Mouse (Mus musculus) embryonic facial prominence, embryonic 15.5 days (tissue): ENCODE results near the gene Serpinf2. TPM values are rescaled to one million over a fixed set of nuclear protein-coding genes. Genes with fewer than 3 reads are reported as not detected.
A peak's percentile ranks its signal among the peaks of the same experiment; 100 is the strongest.

Source experiments
- ATAC-seq: fragments of 200-750 bp; cut with Nextera tagmentation; 2 replicates; pipeline ENCODE4 v1.8.0; 2017; ENCODE audit warnings: low read depth, moderate TSS enrichment; ENCODE audit not compliant: insufficient number of reproducible peaks, low FRiP score, low TSS enrichment
- H3K27ac ChIP-seq: fragments of 300-500 bp; sonication (generic); replicated peaks from 2 replicates; pipeline ENCODE4 v1.5.1; 2015; ENCODE audit warnings: mild to moderate bottlenecking, inconsistent platforms
- H3K27me3 ChIP-seq: fragments of 300-500 bp; sonication (generic); 2 replicates; pipeline ENCODE4 v1.6.1; 2015; ENCODE audit warnings: inconsistent platforms
- H3K36me3 ChIP-seq: fragments of 300-500 bp; sonication (generic); 2 replicates; pipeline ENCODE4 v1.6.1; 2015; ENCODE audit warnings: mild to moderate bottlenecking, inconsistent platforms
- H3K4me1 ChIP-seq: fragments of 300-500 bp; sonication (generic); 2 replicates; pipeline ENCODE4 v1.6.1; 2015; ENCODE audit warnings: inconsistent platforms
- H3K4me2 ChIP-seq: fragments of 300-500 bp; sonication (generic); replicated peaks from 2 replicates; pipeline ENCODE4 v1.6.1; 2015; ENCODE audit warnings: mild to moderate bottlenecking, inconsistent platforms
- H3K4me3 ChIP-seq: fragments of 300-500 bp; sonication (generic); replicated peaks from 2 replicates; pipeline ENCODE4 v1.5.1; 2015; ENCODE audit warnings: mild to moderate bottlenecking, inconsistent platforms
- H3K9ac ChIP-seq: fragments of 300-500 bp; sonication (generic); 2 replicates; pipeline ENCODE4 v1.6.1; 2015; ENCODE audit warnings: inconsistent platforms
- H3K9me3 ChIP-seq: fragments of 300-500 bp; sonication (generic); replicated peaks from 2 replicates; pipeline ENCODE4 v1.6.1; 2016; ENCODE audit warnings: inconsistent platforms
- WGBS: fragments of 180-500 bp; shearing (Covaris S2); methylation state at CpG from one replicate; pipeline ENCODE4 v1.1.7; 2015; 5-methylcytosine and 5-hydroxymethylcytosine counted together
- polyA plus RNA-seq: library from polyadenylated mRNA; unstranded; fragments of >200 nt; fragmentation: Nextera tagmentation; extraction: Ambion mirVana; gene quantifications from 2 replicates; pipeline ENCODE4 v1.2.1, GENCODE M21; 2015

The Serpinf2 gene
- polyA plus RNA-seq, 1 experiment from 2014 or later, result 0.09 TPM

GRCm38 (mm10) chr11:75466731-75467505 is 27.5 kb upstream of the Serpinf2 start:
- Histone ChIP-seq H3K4me1 (peaks cover 33% of the 10 kb centered on the region), H3K36me3 (peaks cover 20% of the 10 kb centered on the region), H3K27ac (no peak overlapping the region), H3K9me3 (no peaks in the 10 kb centered on the region), H3K27me3 (no peaks in the 10 kb centered on the region), H3K9ac (no peak overlapping the region), H3K4me3 (no peak overlapping the region), H3K4me2 (no peak overlapping the region)
- 96% methylated on average over 4 of the region's 4 CpGs for WGBS
- no peak for ATAC-seq

GRCm38 (mm10) chr11:75465051-75465450 is 25.7 kb upstream of the Serpinf2 start:
- H3K9ac ChIP-seq, result no peak overlapping the region
- no peak overlapping the region for H3K4me2 ChIP-seq
- no peak for ATAC-seq
- H3K9me3 ChIP-seq, result no peaks in the 10 kb centered on the region
- H3K27me3 ChIP-seq, result no peaks in the 10 kb centered on the region
- H3K4me1 ChIP-seq, result peaks cover 39% of the 10 kb centered on the region
- WGBS, result 79% methylated on average over 6 of the region's 6 CpGs
- H3K36me3 ChIP-seq, result peaks cover 20% of the 10 kb centered on the region
- H3K4me3 ChIP-seq, result no peak overlapping the region
- no peak overlapping the region for H3K27ac ChIP-seq

GRCm38 (mm10) chr11:75464417-75464816 is 25.0 kb upstream of the Serpinf2 start:
- 87% methylated on average over 6 of the region's 6 CpGs for WGBS
- no peaks in the 10 kb centered on the region for H3K27me3 ChIP-seq
- H3K4me2 ChIP-seq, result no peak overlapping the region
- no peak for ATAC-seq
- H3K4me1 ChIP-seq, result peaks cover 45% of the 10 kb centered on the region
- no peaks in the 10 kb centered on the region for H3K9me3 ChIP-seq
- peaks cover 20% of the 10 kb centered on the region for H3K36me3 ChIP-seq
- no peak overlapping the region for H3K4me3 ChIP-seq
- H3K9ac ChIP-seq, result no peak overlapping the region
- H3K27ac ChIP-seq, result no peak overlapping the region

- 53% methylated on average over 4 of the region's 4 CpGs for WGBS
- no peak for ATAC-seq
- Histone ChIP-seq H3K4me3 (0 out of 2 replicates have a peak overlapping the region, but pooled peaks have one; percentile 81), H3K4me1 (peaks cover 47% of the 10 kb centered on the region), H3K27me3 (no peaks in the 10 kb centered on the region), H3K27ac (peak overlapping the region; percentile 85), H3K9me3 (no peaks in the 10 kb centered on the region), H3K4me2 (peak overlapping the region; percentile 91; the same call in 1 of the 2 replicates), H3K9ac (no peak overlapping the region), H3K36me3 (peaks cover 20% of the 10 kb centered on the region)
Measured at GRCm38 (mm10) chr11:75463624-75464023, 24.2 kb upstream of the Serpinf2 start.

GRCm38 (mm10) chr11:75462865-75463336 is 23.5 kb upstream of the Serpinf2 start:
- H3K36me3 ChIP-seq, result peaks cover 20% of the 10 kb centered on the region
- H3K9ac ChIP-seq, result no peak overlapping the region
- peak; percentile 18; the same call in 1 of the 2 replicates for ATAC-seq
- H3K27ac ChIP-seq, result peak overlapping the region; percentile 85
- no peaks in the 10 kb centered on the region for H3K27me3 ChIP-seq
- H3K4me2 ChIP-seq, result peak overlapping the region; percentile 91
- peak overlapping the region; percentile 81 for H3K4me3 ChIP-seq
- peaks cover 41% of the 10 kb centered on the region for H3K4me1 ChIP-seq
- 2% methylated on average over 9 of the region's 9 CpGs for WGBS
- no peaks in the 10 kb centered on the region for H3K9me3 ChIP-seq

GRCm38 (mm10) chr11:75462253-75462783 is 22.9 kb upstream of the Serpinf2 start:
- peak overlapping the region; percentile 81 for H3K4me3 ChIP-seq
- WGBS, result 2% methylated on average over 15 of the region's 16 CpGs
- H3K27ac ChIP-seq, result peak overlapping the region; percentile 85
- no peaks in the 10 kb centered on the region for H3K27me3 ChIP-seq
- H3K9me3 ChIP-seq, result no peaks in the 10 kb centered on the region
- H3K36me3 ChIP-seq, result peaks cover 20% of the 10 kb centered on the region
- H3K4me2 ChIP-seq, result peak overlapping the region; percentile 91
- no peak; the same call in 1 of the 2 replicates for ATAC-seq
- peak overlapping the region; percentile 58 for H3K9ac ChIP-seq
- H3K4me1 ChIP-seq, result peaks cover 35% of the 10 kb centered on the region

GRCm38 (mm10) chr11:75461743-75462252 is 22.4 kb upstream of the Serpinf2 start:
- under 1% methylated on average over 28 of the region's 30 CpGs for WGBS
- no peaks in the 10 kb centered on the region for H3K9me3 ChIP-seq
- peaks cover 35% of the 10 kb centered on the region for H3K4me1 ChIP-seq
- peak overlapping the region; percentile 91 for H3K4me2 ChIP-seq
- H3K27ac ChIP-seq, result peak overlapping the region; percentile 85
- peak overlapping the region; percentile 81 for H3K4me3 ChIP-seq
- H3K36me3 ChIP-seq, result peaks cover 20% of the 10 kb centered on the region
- no peaks in the 10 kb centered on the region for H3K27me3 ChIP-seq
- peak overlapping the region; percentile 58 for H3K9ac ChIP-seq
- ATAC-seq, result peak; percentile 3; the same call in 1 of the 2 replicates

GRCm38 (mm10) chr11:75460844-75461742 is 21.7 kb upstream of the Serpinf2 start, which contains the start of gene Tlcd2:
Gene Tlcd2, plus strand, starts transcription at chr11:75461715.
- H3K9ac ChIP-seq, result peak within 1 kb of the TSS; percentile 58
- WGBS, result under 1% methylated on average over 46 of the region's 46 CpGs
- H3K9me3 ChIP-seq, result no peaks in the 10 kb centered on the region
- H3K4me3 ChIP-seq, result peak within 1 kb of the TSS; percentile 81
- no peaks in the 10 kb centered on the region for H3K27me3 ChIP-seq
- peak within 1 kb of the TSS; percentile 91 for H3K4me2 ChIP-seq
- ATAC-seq, result peak; percentile 94
- peak within 1 kb of the TSS; percentile 97 for H3K27ac ChIP-seq
- H3K4me1 ChIP-seq, result peaks cover 35% of the 10 kb centered on the region
- H3K36me3 ChIP-seq, result peaks cover 17% of the 10 kb centered on the region

GRCm38 (mm10) chr11:75460103-75460843 is 20.9 kb upstream of the Serpinf2 start:
- peak overlapping the region; percentile 91 for H3K4me2 ChIP-seq
- peak; percentile 34; the same call in 1 of the 2 replicates for ATAC-seq
- peak overlapping the region; percentile 81 for H3K4me3 ChIP-seq

GRCm38 (mm10) chr11:75459751-75460102 is 20.3 kb upstream of the Serpinf2 start:
- no peak for ATAC-seq
- Histone ChIP-seq H3K4me3 (peak overlapping the region; percentile 81; the same call in 1 of the 2 replicates), H3K27ac (peak overlapping the region; percentile 97), H3K27me3 (no peaks in the 10 kb centered on the region), H3K9me3 (no peaks in the 10 kb centered on the region), H3K36me3 (peaks cover 4% of the 10 kb centered on the region; the same call in 1 of the 2 replicates), H3K4me1 (peaks cover 40% of the 10 kb centered on the region), H3K9ac (no peak overlapping the region), H3K4me2 (peak overlapping the region; percentile 91)
- WGBS, result 12% methylated on average over 5 of the region's 5 CpGs

More at GRCm38 (mm10) chr11:75460103-75460843, 20.9 kb upstream of the Serpinf2 start:
- H3K27ac ChIP-seq, result peak overlapping the region; percentile 97
- no peaks in the 10 kb centered on the region for H3K9me3 ChIP-seq
- 2% methylated on average over 19 of the region's 19 CpGs for WGBS
- H3K36me3 ChIP-seq, result peaks cover 10% of the 10 kb centered on the region
- H3K4me1 ChIP-seq, result peaks cover 35% of the 10 kb centered on the region
- no peaks in the 10 kb centered on the region for H3K27me3 ChIP-seq
- no peak overlapping the region for H3K9ac ChIP-seq
